Mouse (Mus musculus): ENCODE results near the gene Nr4a3. TPM values are rescaled to one million over a fixed set of nuclear protein-coding genes. Genes with fewer than 3 reads are reported as not detected.

Nr4a3 gene
- total RNA-seq, 2 experiments from 2014 or later: 0.59 to 2.2 TPM

- ATAC-seq (replicated peaks; ENCODE audit: low FRiP score, low TSS enrichment, poor library complexity, severe bottlenecking): no peak
Measured at GRCm38 (mm10) chr4:48100217-48100616, 55.3 kb downstream of the Nr4a3 start.

- no peak for ATAC-seq (replicated peaks; ENCODE audit: low FRiP score, low TSS enrichment, poor library complexity, severe bottlenecking)
Measured at GRCm38 (mm10) chr4:48101981-48102380, 57.0 kb downstream of the Nr4a3 start.

GRCm38 (mm10) chr4:48105387-48105786 is 60.4 kb downstream of the Nr4a3 start:
- ATAC-seq (replicated peaks; ENCODE audit: low FRiP score, low TSS enrichment, poor library complexity, severe bottlenecking): no peak

- ATAC-seq (replicated peaks; ENCODE audit: low FRiP score, low TSS enrichment, poor library complexity, severe bottlenecking): no peak
Measured at GRCm38 (mm10) chr4:48107086-48107485, 62.1 kb downstream of the Nr4a3 start.

- ATAC-seq (replicated peaks; ENCODE audit: low FRiP score, low TSS enrichment, poor library complexity, severe bottlenecking): no peak
Measured at GRCm38 (mm10) chr4:48108591-48108990, 63.6 kb downstream of the Nr4a3 start.

- no peak for ATAC-seq (replicated peaks; ENCODE audit: low FRiP score, low TSS enrichment, poor library complexity, severe bottlenecking)
Measured at GRCm38 (mm10) chr4:48110331-48110730, 65.4 kb downstream of the Nr4a3 start.

GRCm38 (mm10) chr4:48116191-48116590 is 71.2 kb downstream of the Nr4a3 start:
- ATAC-seq (replicated peaks; ENCODE audit: low FRiP score, low TSS enrichment, poor library complexity, severe bottlenecking): peak; percentile 77; the same call in 1 of the 2 replicates

GRCm38 (mm10) chr4:48124416-48124772 is 79.4 kb downstream of the Nr4a3 start:
- peak; percentile 88 for ATAC-seq (replicated peaks; ENCODE audit: low FRiP score, low TSS enrichment, poor library complexity, severe bottlenecking)

GRCm38 (mm10) chr4:48124773-48125469 is 80.0 kb downstream of the Nr4a3 start, which contains the start of gene Stx17:
TSS of gene Stx17 (plus strand) at chr4:48124915.
- ATAC-seq (replicated peaks; ENCODE audit: low FRiP score, low TSS enrichment, poor library complexity, severe bottlenecking): peak; percentile 97

GRCm38 (mm10) chr4:48130314-48130713 is 85.4 kb downstream of the Nr4a3 start:
- ATAC-seq (replicated peaks; ENCODE audit: low FRiP score, low TSS enrichment, poor library complexity, severe bottlenecking): no peak

GRCm38 (mm10) chr4:48131606-48132005 is 86.7 kb downstream of the Nr4a3 start:
- no peak for ATAC-seq (replicated peaks; ENCODE audit: low FRiP score, low TSS enrichment, poor library complexity, severe bottlenecking)

GRCm38 (mm10) chr4:48132721-48133120 is 87.8 kb downstream of the Nr4a3 start:
- ATAC-seq (replicated peaks; ENCODE audit: low FRiP score, low TSS enrichment, poor library complexity, severe bottlenecking): no peak

Other genes with a start within 250 kb of the Nr4a3 start
- 16.3 and 22.8 TPM in 2 replicates for gene Stx17, start 79.8 kb downstream of the Nr4a3 start, total RNA-seq (2014; fragmentation: Nextera tagmentation)
- gene Stx17, start 79.8 kb downstream of the Nr4a3 start, total RNA-seq (2017): 25.6 and 35.5 TPM in 2 replicates
- 20.2 and 41.6 TPM in 2 replicates for gene Erp44, start 234.4 kb downstream of the Nr4a3 start, total RNA-seq (2014; fragmentation: Nextera tagmentation)
- gene Erp44, start 234.4 kb downstream of the Nr4a3 start, total RNA-seq (2017): 57.3 and 58.0 TPM in 2 replicates
- 5.8 and 7.6 TPM in 2 replicates for gene Invs, start 234.6 kb downstream of the Nr4a3 start, total RNA-seq (2014; fragmentation: Nextera tagmentation)
- 3.7 and 5.4 TPM in 2 replicates for gene Invs, start 234.6 kb downstream of the Nr4a3 start, total RNA-seq (2017)

Data from megakaryocyte-erythroid progenitor cell, adult 5-6 weeks (primary cell).